Mouse (Mus musculus): ENCODE data around the gene Mepce. TPM values are rescaled to one million over a fixed set of nuclear protein-coding genes. Genes with fewer than 3 reads are reported as not detected.

Gene Mepce
- polyA plus RNA-seq, 1 experiment from 2014 or later = 8.2 TPM

- Histone ChIP-seq H3K27ac (ENCODE audit: low read length) (no peak overlapping the region), H3K4me3 (replicated peaks; ENCODE audit: low read length) (no peak overlapping the region), H3K36me3 (ENCODE audit: control insufficient read depth, insufficient read depth, low read length) (no peaks in the 10 kb centered on the region), H3K4me1 (ENCODE audit: control insufficient read depth, insufficient read depth, low read length) (0 out of 2 replicates have a peak, but pooled peaks cover 4% of the 10 kb centered on the region), H3K27me3 (ENCODE audit: control insufficient read depth, insufficient read depth, low read length) (no peaks in the 10 kb centered on the region), H3K9ac (ENCODE audit: low read length) (no peak overlapping the region), H3K4me2 (ENCODE audit: low read depth, low read length) (no peak overlapping the region), H3K9me3 (replicated peaks; ENCODE audit: control insufficient read depth, low read length) (no peaks in the 10 kb centered on the region)
- ATAC-seq (ENCODE audit: insufficient read depth, low FRiP score) = no peak
Measured at GRCm38 (mm10) chr5:137772755-137773154, 14.7 kb downstream of the Mepce start.

GRCm38 (mm10) chr5:137770709-137771108 is 16.7 kb downstream of the Mepce start:
- WGBS = 37% methylated on average over 2 of the region's 2 CpGs
- no peaks in the 10 kb centered on the region for H3K36me3 ChIP-seq (ENCODE audit: control insufficient read depth, insufficient read depth, low read length)
- H3K9ac ChIP-seq (ENCODE audit: low read length) = no peak overlapping the region
- no peak overlapping the region for H3K27ac ChIP-seq (ENCODE audit: low read length)
- ATAC-seq (ENCODE audit: insufficient read depth, low FRiP score) = no peak
- peaks cover 3% of the 10 kb centered on the region; the same call in 1 of the 2 replicates for H3K9me3 ChIP-seq (replicated peaks; ENCODE audit: control insufficient read depth, low read length)
- H3K27me3 ChIP-seq (ENCODE audit: control insufficient read depth, insufficient read depth, low read length) = no peaks in the 10 kb centered on the region
- no peak overlapping the region for H3K4me2 ChIP-seq (ENCODE audit: low read depth, low read length)
- no peak overlapping the region for H3K4me3 ChIP-seq (replicated peaks; ENCODE audit: low read length)
- H3K4me1 ChIP-seq (ENCODE audit: control insufficient read depth, insufficient read depth, low read length) = no peaks in the 10 kb centered on the region

- 79% methylated on average over 1 of the region's 1 CpGs for WGBS
- ATAC-seq (ENCODE audit: insufficient read depth, low FRiP score) = no peak
Measured at GRCm38 (mm10) chr5:137768475-137768874, 19.0 kb downstream of the Mepce start.

GRCm38 (mm10) chr5:137766270-137766669 is 21.2 kb downstream of the Mepce start:
- Histone ChIP-seq H3K4me1 (ENCODE audit: control insufficient read depth, insufficient read depth, low read length) (no peaks in the 10 kb centered on the region), H3K27me3 (ENCODE audit: control insufficient read depth, insufficient read depth, low read length) (no peaks in the 10 kb centered on the region), H3K36me3 (ENCODE audit: control insufficient read depth, insufficient read depth, low read length) (no peaks in the 10 kb centered on the region), H3K9me3 (replicated peaks; ENCODE audit: control insufficient read depth, low read length) (peaks cover 3% of the 10 kb centered on the region; the same call in 1 of the 2 replicates), H3K4me3 (replicated peaks; ENCODE audit: low read length) (no peak overlapping the region), H3K9ac (ENCODE audit: low read length) (no peak overlapping the region), H3K27ac (ENCODE audit: low read length) (no peak overlapping the region), H3K4me2 (ENCODE audit: low read depth, low read length) (no peak overlapping the region)
- ATAC-seq (ENCODE audit: insufficient read depth, low FRiP score) = no peak
- whole genome bisulfite sequencing = 59% methylated on average over 3 of the region's 3 CpGs

More at GRCm38 (mm10) chr5:137768475-137768874, 19.0 kb downstream of the Mepce start:
- no peak overlapping the region for H3K4me2 ChIP-seq (ENCODE audit: low read depth, low read length)
- H3K4me1 ChIP-seq (ENCODE audit: control insufficient read depth, insufficient read depth, low read length) = no peaks in the 10 kb centered on the region
- H3K27me3 ChIP-seq (ENCODE audit: control insufficient read depth, insufficient read depth, low read length) = no peaks in the 10 kb centered on the region
- H3K9ac ChIP-seq (ENCODE audit: low read length) = no peak overlapping the region
- no peak overlapping the region for H3K4me3 ChIP-seq (replicated peaks; ENCODE audit: low read length)
- H3K9me3 ChIP-seq (replicated peaks; ENCODE audit: control insufficient read depth, low read length) = peaks cover 3% of the 10 kb centered on the region; the same call in 1 of the 2 replicates
- no peak overlapping the region for H3K27ac ChIP-seq (ENCODE audit: low read length)
- no peaks in the 10 kb centered on the region for H3K36me3 ChIP-seq (ENCODE audit: control insufficient read depth, insufficient read depth, low read length)

- Histone ChIP-seq H3K4me3 (replicated peaks; ENCODE audit: low read length) (no peak overlapping the region), H3K36me3 (ENCODE audit: control insufficient read depth, insufficient read depth, low read length) (no peaks in the 10 kb centered on the region), H3K27ac (ENCODE audit: low read length) (no peak overlapping the region), H3K9me3 (replicated peaks; ENCODE audit: control insufficient read depth, low read length) (peaks cover 3% of the 10 kb centered on the region; the same call in 1 of the 2 replicates), H3K4me1 (ENCODE audit: control insufficient read depth, insufficient read depth, low read length) (peaks cover 3% of the 10 kb centered on the region), H3K27me3 (ENCODE audit: control insufficient read depth, insufficient read depth, low read length) (no peaks in the 10 kb centered on the region), H3K4me2 (ENCODE audit: low read depth, low read length) (no peak overlapping the region), H3K9ac (ENCODE audit: low read length) (no peak overlapping the region; the same call in 1 of the 2 replicates)
- no peak for ATAC-seq (ENCODE audit: insufficient read depth, low FRiP score)
- 59% methylated on average over 9 of the region's 9 CpGs for WGBS
Measured at GRCm38 (mm10) chr5:137764609-137765340, 22.7 kb downstream of the Mepce start.

- Histone ChIP-seq H3K4me3 (replicated peaks; ENCODE audit: low read length) (no peak overlapping the region), H3K9ac (ENCODE audit: low read length) (no peak overlapping the region), H3K27ac (ENCODE audit: low read length) (no peak overlapping the region; the same call in 1 of the 2 replicates), H3K27me3 (ENCODE audit: control insufficient read depth, insufficient read depth, low read length) (no peaks in the 10 kb centered on the region), H3K9me3 (replicated peaks; ENCODE audit: control insufficient read depth, low read length) (no peaks in the 10 kb centered on the region), H3K4me2 (ENCODE audit: low read depth, low read length) (no peak overlapping the region), H3K36me3 (ENCODE audit: control insufficient read depth, insufficient read depth, low read length) (peaks cover 14% of the 10 kb centered on the region; the same call in 1 of the 2 replicates), H3K4me1 (ENCODE audit: control insufficient read depth, insufficient read depth, low read length) (peaks cover 14% of the 10 kb centered on the region)
- WGBS = 32% methylated on average over 4 of the region's 4 CpGs
- ATAC-seq (ENCODE audit: insufficient read depth, low FRiP score) = peak; percentile 80; the same call in 1 of the 2 replicates
Measured at GRCm38 (mm10) chr5:137759971-137760412, 27.5 kb downstream of the Mepce start.

- no peak overlapping the region for H3K4me2 ChIP-seq (ENCODE audit: low read depth, low read length)
- 91% methylated on average over 19 of the region's 19 CpGs for WGBS
- no peak overlapping the region for H3K4me3 ChIP-seq (replicated peaks; ENCODE audit: low read length)
- H3K9me3 ChIP-seq (replicated peaks; ENCODE audit: control insufficient read depth, low read length) = no peaks in the 10 kb centered on the region
- no peaks in the 10 kb centered on the region for H3K27me3 ChIP-seq (ENCODE audit: control insufficient read depth, insufficient read depth, low read length)
- 0 out of 2 replicates have a peak overlapping the region, but pooled peaks have one; percentile 1 for H3K27ac ChIP-seq (ENCODE audit: low read length)
- peaks cover 14% of the 10 kb centered on the region for H3K4me1 ChIP-seq (ENCODE audit: control insufficient read depth, insufficient read depth, low read length)
- H3K9ac ChIP-seq (ENCODE audit: low read length) = no peak overlapping the region
- peaks cover 14% of the 10 kb centered on the region; the same call in 1 of the 2 replicates for H3K36me3 ChIP-seq (ENCODE audit: control insufficient read depth, insufficient read depth, low read length)
- no peak for ATAC-seq (ENCODE audit: insufficient read depth, low FRiP score)
Measured at GRCm38 (mm10) chr5:137758921-137759534, 28.4 kb downstream of the Mepce start.

- no peak overlapping the region for H3K9ac ChIP-seq (ENCODE audit: low read length)
- no peaks in the 10 kb centered on the region for H3K9me3 ChIP-seq (replicated peaks; ENCODE audit: control insufficient read depth, low read length)
- no peak overlapping the region for H3K27ac ChIP-seq (ENCODE audit: low read length)
- no peak overlapping the region for H3K4me3 ChIP-seq (replicated peaks; ENCODE audit: low read length)
- WGBS = 79% methylated on average over 6 of the region's 6 CpGs
- no peaks in the 10 kb centered on the region for H3K27me3 ChIP-seq (ENCODE audit: control insufficient read depth, insufficient read depth, low read length)
- H3K4me1 ChIP-seq (ENCODE audit: control insufficient read depth, insufficient read depth, low read length) = peaks cover 14% of the 10 kb centered on the region
- H3K4me2 ChIP-seq (ENCODE audit: low read depth, low read length) = no peak overlapping the region
- H3K36me3 ChIP-seq (ENCODE audit: control insufficient read depth, insufficient read depth, low read length) = peaks cover 14% of the 10 kb centered on the region; the same call in 1 of the 2 replicates
- ATAC-seq (ENCODE audit: insufficient read depth, low FRiP score) = peak; percentile 15
Measured at GRCm38 (mm10) chr5:137757887-137758286, 29.6 kb downstream of the Mepce start.

Measured in stomach, embryonic 16.5 days (tissue).